ENCODE assay signal across 10 mouse cellular contexts in genomic region chr5:129590915-129591314, GRCm38 (mm10). TPM values are rescaled to one million over a fixed set of nuclear protein-coding genes. Genes with fewer than 3 reads are reported as not detected.
DNase-seq lines count a peak whose midpoint lies in the region; ATAC-seq and TF ChIP-seq lines count a peak whose summit lies in the region.
"Had no signal": no experiment of that assay in that cellular context is flagged by ENCODE, and none has a peak within 500 bp of the region (broad histone marks: within the 10 kb centered on the region; RNA-seq: fewer than 3 reads in every experiment).

No protein-coding gene starts in this region.

- DNase-seq in frontal cortex, postnatal 10 days (ENCODE audit: low spot score in 2 of 2) = no peak
- DNase-seq in ZHBTc4 (ENCODE audit: low read depth, low spot score) = peak; percentile 72
- peak; percentile 19 for DNase-seq in midbrain, postnatal 0 days (ENCODE audit: low spot score)
- no peak for DNase-seq in ovary, postnatal 36 days (ENCODE audit: low spot score)
- no peak for DNase-seq in thymus, postnatal 14 days
- DNase-seq: thymus, postnatal 36 days had no signal

- peaks cover 2% of the 10 kb centered on the region; the same call in 1 of the 2 replicates for H3K36me3 ChIP-seq in forebrain, embryonic 16.5 days (ENCODE audit: control insufficient read depth, insufficient read depth)
- no peaks in the 10 kb centered on the region for H3K36me3 ChIP-seq in midbrain, postnatal 0 days (ENCODE audit: insufficient read depth, low read length)
- no peaks in the 10 kb centered on the region for H3K36me3 ChIP-seq in intestine, postnatal 0 days (ENCODE audit: control insufficient read depth, insufficient read depth)

- no peaks in the 10 kb centered on the region for H3K9me3 ChIP-seq in forebrain, embryonic 16.5 days (ENCODE audit: control insufficient read depth, low read length)
- no peaks in the 10 kb centered on the region for H3K9me3 ChIP-seq in midbrain, postnatal 0 days (ENCODE audit: low read length)
- H3K9me3 ChIP-seq in intestine, postnatal 0 days (ENCODE audit: control insufficient read depth) = no peaks in the 10 kb centered on the region

- WGBS in forebrain, embryonic 16.5 days = 7% methylated on average over 11 of the region's 11 CpGs
- 3% methylated on average over 11 of the region's 11 CpGs for WGBS in midbrain, postnatal 0 days
- WGBS in intestine, postnatal 0 days = 18% methylated on average over 11 of the region's 11 CpGs

- no peak overlapping the region for H3K27ac ChIP-seq in forebrain, embryonic 16.5 days (ENCODE audit: low read length)
- H3K27ac ChIP-seq in midbrain, postnatal 0 days (ENCODE audit: low read depth, low read length) = no peak overlapping the region
- no peak overlapping the region for H3K27ac ChIP-seq in intestine, postnatal 0 days (ENCODE audit: low read depth, low read length)

- no peak overlapping the region for H3K4me3 ChIP-seq in forebrain, embryonic 16.5 days (replicated peaks; ENCODE audit: low read length)
- H3K4me3 ChIP-seq in midbrain, postnatal 0 days (ENCODE audit: low read depth, low read length) = no peak overlapping the region
- no peak overlapping the region for H3K4me3 ChIP-seq in intestine, postnatal 0 days (ENCODE audit: low read depth, low read length)

- H3K4me2 ChIP-seq in forebrain, embryonic 16.5 days (ENCODE audit: low read length) = peak overlapping the region; percentile 29
- peak overlapping the region; percentile 19 for H3K4me2 ChIP-seq in midbrain, postnatal 0 days (ENCODE audit: low read depth, low read length, poor library complexity, severe bottlenecking)
- H3K4me2 ChIP-seq in intestine, postnatal 0 days (replicated peaks; ENCODE audit: low read depth) = no peak overlapping the region

- TF ChIP-seq CTCF in midbrain, postnatal 0 days (IDR thresholded peaks at IDR 0.05) = no peak
- TF ChIP-seq CTCF in intestine, postnatal 0 days (IDR thresholded peaks at IDR 0.05; ENCODE audit: low read depth) = no peak

- H3K9ac ChIP-seq in forebrain, embryonic 16.5 days (replicated peaks; ENCODE audit: low read depth, low read length) = peak overlapping the region; percentile 35
- H3K9ac ChIP-seq in midbrain, postnatal 0 days (replicated peaks; ENCODE audit: low read length, poor library complexity, severe bottlenecking) = 0 out of 2 replicates have a peak overlapping the region, but pooled peaks have one; percentile 29
- no peak overlapping the region for H3K9ac ChIP-seq in intestine, postnatal 0 days (ENCODE audit: low read depth, low read length)

- peaks cover 32% of the 10 kb centered on the region for H3K4me1 ChIP-seq in forebrain, embryonic 16.5 days (replicated peaks; ENCODE audit: control insufficient read depth, insufficient read depth, low read length)
- H3K4me1 ChIP-seq in midbrain, postnatal 0 days (ENCODE audit: insufficient read depth, low read length) = peaks cover 9% of the 10 kb centered on the region; the same call in 1 of the 2 replicates
- H3K4me1 ChIP-seq in intestine, postnatal 0 days (replicated peaks; ENCODE audit: control insufficient read depth, insufficient read depth, low read length) = no peaks in the 10 kb centered on the region; the same call in 1 of the 2 replicates

- no peaks in the 10 kb centered on the region for H3K27me3 ChIP-seq in forebrain, embryonic 16.5 days (replicated peaks; ENCODE audit: control insufficient read depth, insufficient read depth, low read length)
- H3K27me3 ChIP-seq in midbrain, postnatal 0 days (ENCODE audit: insufficient read depth, low read length) = no peaks in the 10 kb centered on the region
- H3K27me3 ChIP-seq in intestine, postnatal 0 days (replicated peaks; ENCODE audit: control insufficient read depth, insufficient read depth, low read length) = peaks cover 11% of the 10 kb centered on the region

- ATAC-seq in frontal cortex, adult (ENCODE audit: low TSS enrichment) = peak; percentile 67
- ATAC-seq in forebrain, embryonic 16.5 days = peak; percentile 24
- no peak for ATAC-seq in midbrain, postnatal 0 days (ENCODE audit: low FRiP score)
- no peak for ATAC-seq in intestine, postnatal 0 days

RNA-seq across cellular contexts. Expression of gene Mmp17, which starts 6.9 kb away (rescaled TPM):
- 17.7 and 20.2 TPM in 2 replicates for polyA plus RNA-seq in forebrain, embryonic 16.5 days (2015; fragmentation: Nextera tagmentation; extraction: Ambion mirVana)
- total RNA-seq in midbrain, postnatal 0 days (2014; rRNA removed) = 22.9 and 24.6 TPM in 2 replicates
- 10.0 and 11.6 TPM in 2 replicates for polyA plus RNA-seq in midbrain, postnatal 0 days (2015; fragmentation: Nextera tagmentation; extraction: Ambion mirVana)
- 2.6 and 2.9 TPM in 2 replicates for polyA plus RNA-seq in intestine, postnatal 0 days (2015; fragmentation: Nextera tagmentation; extraction: Ambion mirVana)
- total RNA-seq: granulocyte monocyte progenitor cell, adult 5-6 weeks had no signal

Comparison
In these comparisons a context has a peak if more than half of its experiments do, and no peak if none do; other contexts are left out.
1. ATAC-seq: peak in frontal cortex, adult (single experiment) and forebrain, embryonic 16.5 days (single experiment); none in midbrain, postnatal 0 days (single experiment) and intestine, postnatal 0 days (single experiment).
2. DNase-seq: peak in ZHBTc4 (single experiment) and midbrain, postnatal 0 days (single experiment); none in frontal cortex, postnatal 10 days (0 of 2), ovary, postnatal 36 days (single experiment) and thymus, postnatal 14 days (single experiment).